Mouse (Mus musculus): ENCODE measurements around the gene Acbd6. TPM values are rescaled to one million over a fixed set of nuclear protein-coding genes. Genes with fewer than 3 reads are reported as not detected.

Gene Acbd6
- polyA plus RNA-seq, 1 experiment, result not detected

- 90% methylated on average over 3 of the region's 3 CpGs for WGBS
- Histone ChIP-seq H3K27ac (ENCODE audit: insufficient read depth, low read depth, low read length) (no peak overlapping the region), H3K4me3 (ENCODE audit: insufficient read depth, low read depth, low read length) (no peak overlapping the region), H3K4me1 (ENCODE audit: control insufficient read depth, insufficient read depth, low read length) (peaks cover 4% of the 10 kb centered on the region; the same call in 1 of the 2 replicates)
- TF ChIP-seq CTCF (IDR thresholded peaks at IDR 0.05; ENCODE audit: insufficient read depth, low read depth, low read length) (no peak), POLR2A (IDR thresholded peaks at IDR 0.05; ENCODE audit: insufficient read depth, low read depth, low read length) (no peak)
These were observed 160.9 kb downstream of the Acbd6 start for GRCm38 (mm10) chr1:155718851-155719250.

DNA sequence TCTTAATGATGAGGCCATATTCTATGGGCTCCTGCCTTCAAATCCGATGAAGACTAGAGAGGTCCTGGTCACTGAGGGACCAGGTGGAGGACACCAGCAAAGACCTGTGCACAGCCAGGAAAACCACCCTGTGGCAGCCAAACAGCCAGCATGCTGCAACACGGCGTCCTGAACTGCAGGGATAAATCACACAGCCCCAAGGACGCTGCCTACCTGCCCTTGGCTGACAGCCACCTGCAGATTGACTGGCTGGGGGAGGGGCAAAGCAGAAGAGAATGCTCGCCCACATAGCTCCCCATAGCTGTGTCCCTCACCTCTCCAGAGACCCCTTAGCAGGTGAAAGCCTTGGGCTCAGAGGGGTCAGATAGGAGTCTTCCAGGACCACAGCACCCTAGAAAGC, 162.1 kb downstream of the Acbd6 start:
- Histone ChIP-seq H3K27ac (ENCODE audit: insufficient read depth, low read depth, low read length) (no peak overlapping the region), H3K4me3 (ENCODE audit: insufficient read depth, low read depth, low read length) (no peak overlapping the region), H3K4me1 (ENCODE audit: control insufficient read depth, insufficient read depth, low read length) (peaks cover 4% of the 10 kb centered on the region; the same call in 1 of the 2 replicates)
- WGBS, result 73% methylated on average over 5 of the region's 5 CpGs
- TF ChIP-seq POLR2A (IDR thresholded peaks at IDR 0.05; ENCODE audit: insufficient read depth, low read depth, low read length) (no peak), CTCF (IDR thresholded peaks at IDR 0.05; ENCODE audit: insufficient read depth, low read depth, low read length) (no peak)

DNA sequence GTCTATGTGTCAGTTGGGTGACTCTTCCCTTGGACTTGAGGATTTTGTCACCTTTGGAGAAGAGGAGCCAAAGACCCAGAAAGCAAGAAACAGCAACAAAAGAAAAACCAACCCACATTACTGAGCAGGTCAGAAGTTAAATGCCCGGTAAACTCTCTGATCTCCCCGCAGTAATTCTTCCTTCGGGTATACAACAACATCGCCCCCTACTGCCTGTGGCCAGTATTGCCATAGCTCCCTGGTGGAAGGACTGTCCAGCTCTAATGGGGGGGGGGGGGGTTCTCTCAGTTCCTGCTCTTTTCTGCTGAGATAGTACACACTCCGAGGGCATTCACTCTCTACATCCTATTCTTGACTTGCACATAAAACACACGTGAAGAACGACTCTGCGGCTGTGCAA, 163.5 kb downstream of the Acbd6 start:
- H3K4me3 ChIP-seq (ENCODE audit: insufficient read depth, low read depth, low read length), result no peak overlapping the region
- WGBS, result 20% methylated on average over 8 of the region's 8 CpGs
- no peak for TF ChIP-seq CTCF (IDR thresholded peaks at IDR 0.05; ENCODE audit: insufficient read depth, low read depth, low read length)
- no peak for TF ChIP-seq POLR2A (IDR thresholded peaks at IDR 0.05; ENCODE audit: insufficient read depth, low read depth, low read length)

DNA sequence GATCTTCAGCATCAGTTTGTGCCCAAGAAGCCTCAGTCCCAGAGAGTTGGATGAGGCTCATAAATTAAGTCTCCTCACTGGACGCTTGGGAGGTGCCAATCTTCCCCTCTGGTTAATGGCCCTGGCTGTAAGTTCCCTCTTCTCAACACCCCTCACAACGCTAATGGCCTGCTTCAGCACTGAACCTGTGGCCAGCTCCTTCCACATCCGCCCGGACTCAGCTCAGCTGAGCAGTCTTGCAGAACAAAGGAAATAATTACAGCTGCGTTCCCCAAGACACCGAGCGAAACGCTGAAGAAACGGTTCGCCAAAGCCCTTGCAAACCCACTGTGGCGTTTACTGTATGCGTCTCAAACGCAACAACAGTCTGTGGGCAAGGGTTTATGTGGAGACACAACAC, 164.3 kb downstream of the Acbd6 start:
- WGBS, result 3% methylated on average over 13 of the region's 13 CpGs
- Histone ChIP-seq H3K4me1 (ENCODE audit: control insufficient read depth, insufficient read depth, low read length) (peaks cover 4% of the 10 kb centered on the region; the same call in 1 of the 2 replicates), H3K27ac (ENCODE audit: insufficient read depth, low read depth, low read length) (no peak overlapping the region), H3K4me3 (ENCODE audit: insufficient read depth, low read depth, low read length) (no peak overlapping the region)
- TF ChIP-seq POLR2A (IDR thresholded peaks at IDR 0.05; ENCODE audit: insufficient read depth, low read depth, low read length) (no peak), CTCF (IDR thresholded peaks at IDR 0.05; ENCODE audit: insufficient read depth, low read depth, low read length) (no peak)

More for the DNA sequence above, 163.5 kb downstream of the Acbd6 start:
- peaks cover 4% of the 10 kb centered on the region; the same call in 1 of the 2 replicates for H3K4me1 ChIP-seq (ENCODE audit: control insufficient read depth, insufficient read depth, low read length)
- no peak overlapping the region for H3K27ac ChIP-seq (ENCODE audit: insufficient read depth, low read depth, low read length)

GRCm38 (mm10) chr1:155724301-155724700, 166.4 kb downstream of the Acbd6 start:
- TF ChIP-seq CTCF (IDR thresholded peaks at IDR 0.05; ENCODE audit: insufficient read depth, low read depth, low read length), result no peak
- TF ChIP-seq POLR2A (IDR thresholded peaks at IDR 0.05; ENCODE audit: insufficient read depth, low read depth, low read length), result no peak
- Histone ChIP-seq H3K4me1 (ENCODE audit: control insufficient read depth, insufficient read depth, low read length) (peaks cover 4% of the 10 kb centered on the region; the same call in 1 of the 2 replicates), H3K27ac (ENCODE audit: insufficient read depth, low read depth, low read length) (no peak overlapping the region), H3K4me3 (ENCODE audit: insufficient read depth, low read depth, low read length) (no peak overlapping the region)
- WGBS, result 85% methylated on average over 3 of the region's 3 CpGs

GRCm38 (mm10) chr1:155725876-155726275, 168.0 kb downstream of the Acbd6 start:
- 51% methylated on average over 2 of the region's 2 CpGs for WGBS
- Histone ChIP-seq H3K4me1 (ENCODE audit: control insufficient read depth, insufficient read depth, low read length) (peaks cover 4% of the 10 kb centered on the region; the same call in 1 of the 2 replicates), H3K27ac (ENCODE audit: insufficient read depth, low read depth, low read length) (no peak overlapping the region), H3K4me3 (ENCODE audit: insufficient read depth, low read depth, low read length) (no peak overlapping the region)
- TF ChIP-seq POLR2A (IDR thresholded peaks at IDR 0.05; ENCODE audit: insufficient read depth, low read depth, low read length) (no peak), CTCF (IDR thresholded peaks at IDR 0.05; ENCODE audit: insufficient read depth, low read depth, low read length) (no peak)

DNA sequence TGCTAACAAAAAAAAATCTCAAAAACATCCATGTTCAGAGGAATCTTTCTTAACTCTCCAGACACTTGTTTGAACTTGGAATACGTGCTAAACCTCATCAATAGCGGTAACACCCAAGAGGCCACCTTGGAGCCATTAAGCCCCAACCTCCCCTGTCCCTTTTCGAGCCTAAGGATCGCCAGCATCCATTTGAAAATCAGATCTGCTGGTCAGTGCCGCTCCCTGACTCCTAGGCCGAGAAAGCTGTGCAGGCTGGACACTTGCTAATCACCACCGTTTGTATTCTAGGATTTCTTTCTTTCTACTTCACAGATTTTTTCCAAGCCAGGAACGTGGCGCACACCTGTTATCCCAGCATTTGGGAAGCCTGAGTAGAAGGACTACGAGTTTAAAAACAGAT, 169.9 kb downstream of the Acbd6 start:
- no peak overlapping the region for H3K4me3 ChIP-seq (ENCODE audit: insufficient read depth, low read depth, low read length)
- no peak for TF ChIP-seq CTCF (IDR thresholded peaks at IDR 0.05; ENCODE audit: insufficient read depth, low read depth, low read length)
- TF ChIP-seq POLR2A (IDR thresholded peaks at IDR 0.05; ENCODE audit: insufficient read depth, low read depth, low read length), result no peak
- no peak overlapping the region for H3K27ac ChIP-seq (ENCODE audit: insufficient read depth, low read depth, low read length)
- WGBS, result 52% methylated on average over 10 of the region's 10 CpGs
- no peaks in the 10 kb centered on the region for H3K4me1 ChIP-seq (ENCODE audit: control insufficient read depth, insufficient read depth, low read length)

GRCm38 (mm10) chr1:155729113-155729795, 171.3 kb downstream of the Acbd6 start:
- TF ChIP-seq CTCF (IDR thresholded peaks at IDR 0.05; ENCODE audit: insufficient read depth, low read depth, low read length) (no peak), POLR2A (IDR thresholded peaks at IDR 0.05; ENCODE audit: insufficient read depth, low read depth, low read length) (no peak)
- H3K4me3 ChIP-seq (ENCODE audit: insufficient read depth, low read depth, low read length), result no peak overlapping the region
- H3K27ac ChIP-seq (ENCODE audit: insufficient read depth, low read depth, low read length), result no peak overlapping the region
- 9% methylated on average over 23 of the region's 23 CpGs for WGBS
- H3K4me1 ChIP-seq (ENCODE audit: control insufficient read depth, insufficient read depth, low read length), result no peaks in the 10 kb centered on the region

- H3K4me3 ChIP-seq (ENCODE audit: insufficient read depth, low read depth, low read length), result no peak overlapping the region
These were observed 173.2 kb downstream of the Acbd6 start for GRCm38 (mm10) chr1:155731156-155731555.

More at GRCm38 (mm10) chr1:155731156-155731555, 173.2 kb downstream of the Acbd6 start:
- 18% methylated on average over 2 of the region's 2 CpGs for WGBS
- Histone ChIP-seq H3K27ac (ENCODE audit: insufficient read depth, low read depth, low read length) (no peak overlapping the region), H3K4me1 (ENCODE audit: control insufficient read depth, insufficient read depth, low read length) (no peaks in the 10 kb centered on the region)
- TF ChIP-seq POLR2A (IDR thresholded peaks at IDR 0.05; ENCODE audit: insufficient read depth, low read depth, low read length) (no peak), CTCF (IDR thresholded peaks at IDR 0.05; ENCODE audit: insufficient read depth, low read depth, low read length) (no peak)
